Mouse (Mus musculus) kidney, adult 2 months (tissue): ENCODE results near the gene Usp2.
A peak's percentile ranks its signal among the peaks of the same experiment; 100 is the strongest.

Experiments used
- CTCF ChIP-seq: fragments of 200-500 bp; conservative IDR thresholded peaks from 2 replicates; pipeline ENCODE4 v1.5.1; 2011; ENCODE audit warnings: low read depth, mild to moderate bottlenecking, control low read depth, low read length, moderate library complexity, mixed read lengths; ENCODE audit not compliant: insufficient read depth, insufficient read length
- POLR2A ChIP-seq: fragments of 200-500 bp; IDR thresholded peaks from one replicate; pipeline ENCODE4 v1.6.1; 2011; ENCODE audit warnings: low read depth, low read length, control low read depth

GRCm38 (mm10) chr9:44109360-44110095 lies 42.7 kb downstream of the Usp2 start:
- TF ChIP-seq CTCF (peak; percentile 75), POLR2A (no peak)
